Mouse (Mus musculus): ENCODE measurements at regions not wholly inside any gene's neighbourhood (a gene's known extent, or its start where the extent isn't known, plus 50 kb on each side); places are given as distances from the start of the nearest gene placed in this dataset.

DNA sequence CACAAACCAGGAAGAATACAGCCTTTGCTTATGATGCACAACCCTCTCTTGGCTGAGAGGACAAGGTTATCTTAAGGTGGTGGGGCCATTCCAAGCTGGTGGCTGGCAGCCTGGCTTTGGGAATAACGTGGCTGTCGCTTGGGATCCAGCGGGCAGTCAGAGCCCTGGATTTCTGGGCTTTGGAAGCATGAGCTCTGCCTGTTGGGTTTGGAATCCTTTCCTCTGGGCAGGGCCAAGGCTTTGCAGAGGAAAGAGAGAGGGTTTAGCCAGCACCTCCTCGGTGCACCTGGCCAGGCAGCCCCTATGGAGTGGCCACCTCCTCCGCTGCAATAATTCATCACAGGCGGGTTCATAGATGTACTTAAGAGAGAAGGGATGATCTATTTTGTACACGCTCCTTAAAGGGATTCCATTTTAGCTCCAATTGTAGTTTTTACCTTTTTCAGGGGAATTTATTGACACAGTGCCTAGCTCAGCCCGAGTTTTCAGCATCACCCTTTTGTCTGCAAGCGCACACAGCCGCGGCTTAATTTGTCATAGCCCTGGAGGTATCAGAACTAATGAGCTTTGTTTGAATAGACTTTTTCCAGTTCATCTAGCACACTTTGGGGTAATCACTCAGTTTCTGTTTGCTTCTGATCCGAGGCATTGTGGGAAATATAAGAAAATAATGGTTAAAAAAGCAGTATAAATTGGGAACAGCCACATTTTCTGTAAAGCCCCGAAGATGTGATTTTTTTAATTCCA is 135.5 kb upstream of the Zfp507 start:
- Histone ChIP-seq H3K9me3 (replicated peaks) (no peaks in the 10 kb centered on the region), H3K9ac (no peak overlapping the region), H3K4me2 (no peak overlapping the region), H3K27me3 (no peaks in the 10 kb centered on the region), H3K4me1 (no peaks in the 10 kb centered on the region), H3K4me3 (replicated peaks) (no peak overlapping the region), H3K27ac (no peak overlapping the region), H3K36me3 (no peaks in the 10 kb centered on the region)
- 75% methylated on average over 13 of the region's 13 CpGs for WGBS
- ATAC-seq (replicated peaks; ENCODE audit: low FRiP score) = no peak

DNA sequence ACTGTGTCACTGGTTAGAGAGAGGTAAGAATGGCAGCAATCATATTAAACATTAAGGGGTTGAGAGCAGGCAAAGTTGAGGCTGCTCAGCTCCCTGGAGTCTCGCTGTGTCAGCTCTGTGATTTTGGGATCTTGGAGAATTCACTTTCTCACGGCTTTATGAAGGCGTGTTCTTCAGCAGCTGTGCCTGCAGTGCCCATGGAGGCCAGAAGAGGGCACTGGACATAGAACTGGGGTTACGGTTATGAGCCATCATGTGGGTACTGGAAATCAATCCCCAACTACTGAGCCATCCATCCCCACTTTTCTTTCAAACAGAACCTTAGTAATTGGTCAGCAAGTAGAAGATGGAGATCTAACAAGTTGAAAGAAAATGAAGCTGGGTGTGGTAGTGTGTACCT is 123.9 kb upstream of the Zfp507 start:
- H3K9me3 ChIP-seq (replicated peaks) = peaks cover 10% of the 10 kb centered on the region; the same call in 1 of the 2 replicates
- no peak overlapping the region for H3K4me3 ChIP-seq (replicated peaks)
- ATAC-seq (replicated peaks; ENCODE audit: low FRiP score) = no peak
- H3K36me3 ChIP-seq = no peaks in the 10 kb centered on the region
- peaks cover 10% of the 10 kb centered on the region for H3K4me1 ChIP-seq
- peaks cover 21% of the 10 kb centered on the region for H3K27me3 ChIP-seq
- 93% methylated on average over 4 of the region's 4 CpGs for WGBS
- no peak overlapping the region for H3K27ac ChIP-seq
- H3K9ac ChIP-seq = no peak overlapping the region
- H3K4me2 ChIP-seq = no peak overlapping the region

DNA sequence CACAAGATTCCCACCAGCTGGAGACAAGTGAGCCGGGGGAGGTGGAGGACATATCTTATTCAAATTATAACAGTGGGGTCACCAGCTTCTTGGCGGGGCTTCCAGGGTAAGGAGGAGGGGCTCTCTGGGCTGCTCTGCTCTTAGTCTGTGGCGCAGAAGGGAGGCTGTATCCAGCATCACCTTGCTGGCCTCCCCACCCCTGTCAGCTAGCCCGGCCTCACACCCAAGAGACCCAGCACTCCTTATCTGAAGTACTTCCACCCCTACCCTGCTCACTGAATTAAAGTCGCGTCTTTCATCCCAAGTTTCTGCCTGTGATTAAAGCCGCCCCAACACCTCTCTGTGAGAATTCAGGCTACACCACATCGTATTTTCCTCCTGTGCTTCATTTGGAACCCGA is 119.8 kb upstream of the Zfp507 start:
- H3K36me3 ChIP-seq = no peaks in the 10 kb centered on the region
- H3K27me3 ChIP-seq = peaks cover 25% of the 10 kb centered on the region
- H3K9ac ChIP-seq = no peak overlapping the region
- no peak for ATAC-seq (replicated peaks; ENCODE audit: low FRiP score)
- peaks cover 5% of the 10 kb centered on the region; the same call in 1 of the 2 replicates for H3K9me3 ChIP-seq (replicated peaks)
- WGBS = 22% methylated on average over 9 of the region's 9 CpGs
- peaks cover 16% of the 10 kb centered on the region for H3K4me1 ChIP-seq
- H3K27ac ChIP-seq = no peak overlapping the region
- H3K4me3 ChIP-seq (replicated peaks) = peak overlapping the region; percentile 12
- H3K4me2 ChIP-seq = peak overlapping the region; percentile 50

DNA sequence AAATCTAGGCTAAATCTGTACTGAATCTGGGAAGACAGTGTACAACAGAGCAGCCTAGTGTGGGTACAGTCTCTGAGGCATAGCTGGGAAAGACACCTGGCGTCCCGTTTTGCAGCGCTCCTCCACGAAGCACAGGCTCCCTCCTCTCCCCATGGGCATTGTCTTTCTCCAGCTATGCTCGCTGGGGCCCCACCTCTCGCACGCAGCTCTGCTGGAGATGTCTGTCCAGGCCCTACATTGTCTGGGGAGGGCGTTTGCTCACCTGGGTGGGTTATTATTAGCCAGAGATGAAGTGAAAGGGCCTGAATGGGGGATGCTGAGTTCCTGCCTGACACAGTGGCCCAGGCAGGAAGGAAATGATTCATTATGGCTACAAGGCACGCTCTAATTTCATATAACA is 118.1 kb upstream of the Zfp507 start:
- no peak for ATAC-seq (replicated peaks; ENCODE audit: low FRiP score)
- no peak overlapping the region for H3K9ac ChIP-seq
- H3K27me3 ChIP-seq = peaks cover 25% of the 10 kb centered on the region
- H3K4me1 ChIP-seq = peaks cover 16% of the 10 kb centered on the region
- H3K4me3 ChIP-seq (replicated peaks) = no peak overlapping the region
- H3K4me2 ChIP-seq = no peak overlapping the region
- H3K9me3 ChIP-seq (replicated peaks) = peaks cover 5% of the 10 kb centered on the region; the same call in 1 of the 2 replicates
- no peaks in the 10 kb centered on the region for H3K36me3 ChIP-seq
- no peak overlapping the region for H3K27ac ChIP-seq
- 50% methylated on average over 9 of the region's 9 CpGs for WGBS

DNA sequence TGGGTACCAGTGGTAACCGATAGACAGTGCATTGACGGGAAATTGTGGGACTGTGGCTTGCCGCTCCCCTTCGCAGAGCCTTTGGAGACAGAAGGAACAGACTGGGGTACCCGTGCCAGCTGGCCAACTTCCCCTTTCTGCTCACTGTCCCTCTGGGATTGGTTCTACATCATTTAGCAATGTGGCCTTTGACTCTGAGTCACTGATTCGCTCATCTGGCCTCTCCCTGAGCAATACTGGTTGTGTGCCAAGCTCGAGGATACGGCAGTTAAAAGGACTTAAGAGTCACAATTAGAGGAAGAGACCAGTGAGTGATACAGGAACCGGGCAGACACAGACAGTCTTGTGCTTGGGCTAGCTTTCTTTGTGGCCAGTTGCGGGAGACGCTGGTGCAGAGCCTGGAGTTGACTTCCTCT is 117.4 kb upstream of the Zfp507 start:
- H3K9ac ChIP-seq = no peak overlapping the region
- peaks cover 4% of the 10 kb centered on the region; the same call in 1 of the 2 replicates for H3K9me3 ChIP-seq (replicated peaks)
- WGBS = 59% methylated on average over 11 of the region's 11 CpGs
- no peak for ATAC-seq (replicated peaks; ENCODE audit: low FRiP score)
- peaks cover 16% of the 10 kb centered on the region for H3K4me1 ChIP-seq
- H3K27me3 ChIP-seq = peaks cover 25% of the 10 kb centered on the region
- H3K4me3 ChIP-seq (replicated peaks) = no peak overlapping the region
- no peak overlapping the region for H3K27ac ChIP-seq
- no peak overlapping the region for H3K4me2 ChIP-seq
- no peaks in the 10 kb centered on the region for H3K36me3 ChIP-seq

DNA sequence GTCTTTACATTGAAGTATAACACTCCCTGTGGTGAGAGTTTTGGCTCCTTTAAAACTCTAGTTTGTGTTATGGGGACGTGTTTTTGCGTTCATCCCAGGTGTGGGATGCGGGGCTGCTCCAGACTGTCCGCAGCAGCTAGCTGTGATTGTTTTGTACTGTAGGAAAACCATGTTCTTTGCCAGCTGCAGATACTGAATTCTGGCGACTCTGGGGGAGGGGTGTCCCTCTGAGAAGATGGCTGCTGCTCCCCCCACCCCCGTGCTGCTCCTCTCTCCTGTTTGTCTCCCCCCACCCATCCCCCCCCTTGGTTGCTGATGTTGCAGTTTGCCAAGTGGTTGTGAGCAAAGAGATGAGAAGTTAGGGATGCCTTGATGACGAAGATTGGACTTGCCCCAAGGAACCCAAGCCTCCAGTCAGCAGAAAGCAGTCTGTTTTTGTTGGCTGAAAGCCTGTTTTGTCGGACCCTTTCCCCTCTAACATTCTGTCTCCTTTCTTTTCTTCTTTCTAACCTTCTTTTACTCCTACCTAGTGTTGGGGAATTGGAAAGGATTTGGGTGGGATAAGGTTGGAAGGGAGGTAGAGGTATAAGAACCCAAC is 107.4 kb upstream of the Zfp507 start:
- Histone ChIP-seq H3K4me1 (peaks cover 6% of the 10 kb centered on the region), H3K36me3 (no peaks in the 10 kb centered on the region), H3K4me3 (replicated peaks) (no peak overlapping the region), H3K27me3 (0 out of 2 replicates have a peak, but pooled peaks cover 3% of the 10 kb centered on the region), H3K4me2 (no peak overlapping the region), H3K9me3 (replicated peaks) (no peaks in the 10 kb centered on the region), H3K9ac (no peak overlapping the region), H3K27ac (no peak overlapping the region)
- ATAC-seq (replicated peaks; ENCODE audit: low FRiP score) = no peak
- WGBS = 49% methylated on average over 8 of the region's 8 CpGs

DNA sequence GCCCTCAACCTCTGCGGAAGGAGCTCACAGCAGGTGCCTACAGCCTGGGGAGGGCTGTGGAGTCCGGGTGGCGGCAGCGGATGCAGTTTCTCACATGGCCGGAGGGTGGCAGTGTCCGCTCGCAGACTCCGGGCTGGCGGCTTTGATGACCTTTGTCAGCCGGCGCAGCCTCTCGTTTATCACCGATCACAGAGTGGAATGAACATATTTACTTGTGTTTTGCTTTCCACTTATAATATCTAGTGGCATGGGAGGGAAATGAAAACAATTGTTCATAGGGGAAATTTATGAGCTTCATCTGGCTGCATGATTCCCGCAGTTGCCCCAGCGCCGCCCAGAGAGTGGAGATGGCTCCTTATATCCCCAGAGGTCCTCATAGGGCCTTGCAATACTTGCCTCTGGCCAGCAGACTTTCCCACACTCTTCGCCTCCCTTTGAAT is 99.2 kb upstream of the Zfp507 start:
- ATAC-seq (replicated peaks; ENCODE audit: low FRiP score) = peak; percentile 49; the same call in 1 of the 2 replicates
- 0 out of 2 replicates have a peak overlapping the region, but pooled peaks have one; percentile 10 for H3K4me3 ChIP-seq (replicated peaks)
- WGBS = 5% methylated on average over 17 of the region's 17 CpGs
- H3K4me2 ChIP-seq = peak overlapping the region; percentile 46
- H3K9me3 ChIP-seq (replicated peaks) = no peaks in the 10 kb centered on the region
- H3K4me1 ChIP-seq = peaks cover 21% of the 10 kb centered on the region
- H3K27ac ChIP-seq = no peak overlapping the region
- peaks cover 9% of the 10 kb centered on the region; the same call in 1 of the 2 replicates for H3K27me3 ChIP-seq
- no peaks in the 10 kb centered on the region for H3K36me3 ChIP-seq
- no peak overlapping the region for H3K9ac ChIP-seq

DNA sequence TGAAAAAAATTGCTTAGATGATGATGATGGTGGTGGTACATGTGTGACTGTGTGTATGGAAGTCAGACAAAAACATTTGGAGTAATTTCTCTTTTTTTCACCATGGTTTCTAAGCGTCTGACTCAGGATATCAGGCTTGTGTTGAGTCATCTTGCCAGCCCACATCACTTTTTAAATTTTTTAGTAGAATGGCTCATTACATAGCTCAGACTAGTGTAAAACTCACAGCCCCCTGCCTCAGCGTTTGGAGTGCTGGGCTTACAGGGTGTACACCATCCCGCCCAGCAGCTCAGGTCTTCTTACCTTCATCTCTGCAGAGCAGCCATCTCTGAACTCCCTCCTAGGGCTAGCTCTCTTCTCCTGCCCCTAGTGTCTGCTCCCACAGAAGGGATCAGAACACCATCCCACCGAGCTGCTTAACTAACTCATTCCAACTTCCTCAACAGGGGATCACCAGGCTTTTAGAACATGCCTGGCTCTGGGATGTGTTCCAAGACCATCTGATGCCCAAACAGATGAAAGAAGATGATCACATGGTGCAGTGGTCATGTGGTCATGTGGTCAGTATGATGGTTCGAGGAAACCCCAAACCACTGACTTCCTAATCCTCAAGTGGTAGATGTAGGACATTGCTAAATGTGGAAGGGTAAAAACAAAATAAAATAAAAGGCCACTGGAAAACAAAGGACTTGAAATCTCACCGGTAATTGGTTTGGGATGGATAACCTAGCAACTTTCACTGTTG is 96.1 kb upstream of the Zfp507 start:
- no peak overlapping the region for H3K4me2 ChIP-seq
- H3K4me3 ChIP-seq (replicated peaks) = no peak overlapping the region
- H3K36me3 ChIP-seq = no peaks in the 10 kb centered on the region
- no peak for ATAC-seq (replicated peaks; ENCODE audit: low FRiP score)
- WGBS = 88% methylated on average over 6 of the region's 6 CpGs
- no peak overlapping the region for H3K9ac ChIP-seq
- no peak overlapping the region for H3K27ac ChIP-seq
- peaks cover 6% of the 10 kb centered on the region; the same call in 1 of the 2 replicates for H3K27me3 ChIP-seq
- H3K4me1 ChIP-seq = peaks cover 17% of the 10 kb centered on the region
- no peaks in the 10 kb centered on the region for H3K9me3 ChIP-seq (replicated peaks)

DNA sequence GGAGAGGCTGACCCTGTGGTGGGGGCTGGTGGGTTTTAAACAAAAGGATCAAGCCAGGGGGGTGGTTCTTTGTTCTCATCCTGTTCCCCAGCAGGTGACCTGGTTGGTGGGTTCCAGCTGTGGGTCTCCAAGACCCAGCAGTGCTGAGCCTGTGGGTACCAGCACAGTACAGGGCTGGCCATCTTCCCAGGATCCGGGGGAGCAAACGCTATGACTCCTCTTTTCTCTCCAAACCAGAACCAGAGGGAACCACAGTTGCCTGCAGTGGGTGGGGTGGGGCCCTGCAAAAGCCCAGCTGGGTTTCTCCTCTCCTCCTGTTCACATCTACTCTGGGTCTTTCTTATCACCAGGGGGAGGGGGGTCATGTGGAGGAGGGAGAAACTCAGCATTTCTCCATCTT is 90.5 kb upstream of the Zfp507 start:
- Histone ChIP-seq H3K9me3 (replicated peaks) (no peaks in the 10 kb centered on the region), H3K36me3 (no peaks in the 10 kb centered on the region), H3K9ac (no peak overlapping the region), H3K4me1 (no peaks in the 10 kb centered on the region), H3K4me2 (no peak overlapping the region), H3K27ac (no peak overlapping the region), H3K4me3 (replicated peaks) (no peak overlapping the region), H3K27me3 (no peaks in the 10 kb centered on the region)
- WGBS = 29% methylated on average over 2 of the region's 2 CpGs
- no peak for ATAC-seq (replicated peaks; ENCODE audit: low FRiP score)

DNA sequence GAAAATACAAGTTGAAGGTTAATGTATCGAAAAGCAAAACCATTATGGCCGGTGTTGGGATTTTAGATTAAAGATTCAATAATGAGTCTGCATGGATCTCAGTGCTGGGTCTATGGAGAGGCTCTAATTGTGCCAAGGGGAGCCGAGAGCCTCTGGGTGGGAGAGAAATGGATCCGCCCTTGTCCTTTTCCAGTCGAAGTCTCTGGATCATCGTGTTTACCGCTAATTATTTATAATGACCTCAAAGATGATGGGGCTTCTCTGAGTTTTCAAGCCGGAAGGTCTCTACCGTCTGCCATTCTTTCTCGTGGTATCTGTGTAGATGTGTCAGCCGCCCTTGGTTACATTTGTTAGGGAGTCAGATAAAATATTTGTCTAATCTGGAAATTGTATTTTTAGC is 83.2 kb upstream of the Zfp507 start:
- Histone ChIP-seq H3K9me3 (replicated peaks) (no peaks in the 10 kb centered on the region), H3K36me3 (no peaks in the 10 kb centered on the region), H3K9ac (no peak overlapping the region), H3K4me2 (no peak overlapping the region), H3K4me3 (replicated peaks) (no peak overlapping the region), H3K27ac (no peak overlapping the region), H3K4me1 (no peaks in the 10 kb centered on the region), H3K27me3 (no peaks in the 10 kb centered on the region)
- ATAC-seq (replicated peaks; ENCODE audit: low FRiP score) = no peak
- 82% methylated on average over 11 of the region's 11 CpGs for WGBS

DNA sequence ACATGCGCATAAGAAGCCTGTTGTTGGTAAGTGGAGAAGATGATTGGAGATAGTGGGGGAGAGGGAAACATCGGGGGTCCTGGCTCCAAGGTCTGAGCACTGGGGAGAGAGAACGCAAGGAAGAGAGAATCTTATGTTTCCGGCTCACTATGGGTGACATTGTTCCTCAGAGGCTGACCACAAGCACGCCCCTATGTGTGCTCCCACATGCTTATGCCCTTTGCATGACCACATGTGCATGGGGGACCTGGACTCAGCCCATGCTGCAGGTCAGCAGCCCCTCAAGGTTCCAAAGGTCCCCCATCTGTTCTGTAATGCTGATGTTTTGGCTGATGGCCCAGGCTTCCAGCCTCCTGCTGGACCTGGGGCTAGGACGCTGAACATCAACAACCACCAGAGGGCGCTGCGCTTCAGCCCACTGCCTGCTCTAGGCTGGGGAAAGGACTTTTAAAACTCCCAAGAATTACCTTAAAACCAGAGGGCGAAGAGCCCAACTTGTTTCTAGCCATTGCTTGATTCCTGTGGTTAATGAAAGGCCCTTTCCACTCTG is 77.0 kb upstream of the Zfp507 start:
- H3K9ac ChIP-seq = no peak overlapping the region
- ATAC-seq (replicated peaks; ENCODE audit: low FRiP score) = peak; percentile 64; the same call in 1 of the 2 replicates
- no peaks in the 10 kb centered on the region; the same call in none of the 2 replicates for H3K4me1 ChIP-seq
- no peaks in the 10 kb centered on the region for H3K27me3 ChIP-seq
- H3K27ac ChIP-seq = no peak overlapping the region
- no peak overlapping the region for H3K4me3 ChIP-seq (replicated peaks)
- no peak overlapping the region for H3K4me2 ChIP-seq
- H3K36me3 ChIP-seq = no peaks in the 10 kb centered on the region
- 45% methylated on average over 9 of the region's 9 CpGs for WGBS
- no peaks in the 10 kb centered on the region for H3K9me3 ChIP-seq (replicated peaks)

DNA sequence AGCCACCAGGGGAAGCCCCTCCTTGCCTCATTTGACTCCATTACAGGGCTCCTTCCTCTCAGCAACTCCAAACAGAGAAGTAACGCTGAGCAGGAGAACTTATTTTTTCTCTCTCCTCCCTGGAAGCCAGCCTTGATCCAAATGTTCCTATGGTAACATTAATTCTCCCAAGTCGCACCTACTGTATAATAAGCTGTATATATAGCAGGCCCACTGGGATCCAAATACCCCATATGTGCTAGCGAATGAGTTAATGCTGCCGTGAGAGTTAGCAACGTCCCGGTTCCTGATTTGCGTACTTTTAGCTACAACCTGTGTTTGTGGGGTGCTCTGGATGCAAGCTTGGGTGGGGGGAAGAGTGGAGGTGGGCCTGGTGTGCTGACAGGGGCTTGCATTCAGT is 75.4 kb upstream of the Zfp507 start:
- H3K27ac ChIP-seq = no peak overlapping the region
- no peak overlapping the region for H3K4me2 ChIP-seq
- no peaks in the 10 kb centered on the region for H3K9me3 ChIP-seq (replicated peaks)
- H3K4me1 ChIP-seq = no peaks in the 10 kb centered on the region; the same call in none of the 2 replicates
- H3K27me3 ChIP-seq = no peaks in the 10 kb centered on the region
- WGBS = 79% methylated on average over 7 of the region's 7 CpGs
- H3K36me3 ChIP-seq = no peaks in the 10 kb centered on the region
- H3K4me3 ChIP-seq (replicated peaks) = no peak overlapping the region
- no peak for ATAC-seq (replicated peaks; ENCODE audit: low FRiP score)
- H3K9ac ChIP-seq = no peak overlapping the region

Data from kidney, embryonic 15.5 days (tissue).